Mouse (Mus musculus): Measurements from ENCODE around the gene Ank3. TPM values are rescaled to one million over a fixed set of nuclear protein-coding genes. Genes with fewer than 3 reads are reported as not detected.
A peak's percentile ranks its signal among the peaks of the same experiment; 100 is the strongest.

Ank3 gene
- polyA plus RNA-seq, 1 experiment from 2014 or later, result 21.9 TPM

- ATAC-seq, result no peak
- H3K27me3 ChIP-seq (replicated peaks), result no peaks in the 10 kb centered on the region
- H3K4me1 ChIP-seq (replicated peaks), result no peaks in the 10 kb centered on the region
- no peaks in the 10 kb centered on the region for H3K9me3 ChIP-seq
- 72% methylated on average over 3 of the region's 3 CpGs for WGBS
- no peak overlapping the region for H3K4me2 ChIP-seq (replicated peaks)
- no peak overlapping the region for H3K4me3 ChIP-seq (replicated peaks)
- no peaks in the 10 kb centered on the region for H3K36me3 ChIP-seq
- H3K27ac ChIP-seq, result no peak overlapping the region
- no peak overlapping the region for H3K9ac ChIP-seq
Measured at GRCm38 (mm10) chr10:69795656-69796055, 397.1 kb downstream of the Ank3 start.

GRCm38 (mm10) chr10:69796421-69796886 lies 397.9 kb downstream of the Ank3 start:
- Histone ChIP-seq H3K36me3 (no peaks in the 10 kb centered on the region), H3K27me3 (replicated peaks) (no peaks in the 10 kb centered on the region), H3K4me2 (replicated peaks) (no peak overlapping the region), H3K27ac (no peak overlapping the region), H3K4me3 (replicated peaks) (no peak overlapping the region), H3K4me1 (replicated peaks) (no peaks in the 10 kb centered on the region), H3K9ac (no peak overlapping the region), H3K9me3 (no peaks in the 10 kb centered on the region)
- WGBS, result 49% methylated on average over 8 of the region's 8 CpGs
- no peak for ATAC-seq

- no peaks in the 10 kb centered on the region for H3K36me3 ChIP-seq
- no peak overlapping the region for H3K4me3 ChIP-seq (replicated peaks)
- no peak overlapping the region for H3K4me2 ChIP-seq (replicated peaks)
- no peaks in the 10 kb centered on the region for H3K4me1 ChIP-seq (replicated peaks)
- no peak overlapping the region for H3K27ac ChIP-seq
- no peaks in the 10 kb centered on the region for H3K27me3 ChIP-seq (replicated peaks)
- WGBS, result 80% methylated on average over 14 of the region's 14 CpGs
- no peaks in the 10 kb centered on the region for H3K9me3 ChIP-seq
- no peak for ATAC-seq
- no peak overlapping the region for H3K9ac ChIP-seq
Measured at GRCm38 (mm10) chr10:69803135-69803756, 404.7 kb downstream of the Ank3 start.

- Histone ChIP-seq H3K9me3 (no peaks in the 10 kb centered on the region), H3K27me3 (replicated peaks) (no peaks in the 10 kb centered on the region), H3K36me3 (no peaks in the 10 kb centered on the region), H3K9ac (no peak overlapping the region), H3K4me1 (replicated peaks) (no peaks in the 10 kb centered on the region), H3K4me2 (replicated peaks) (no peak overlapping the region), H3K27ac (no peak overlapping the region), H3K4me3 (replicated peaks) (no peak overlapping the region)
- 66% methylated on average over 6 of the region's 6 CpGs for WGBS
- no peak for ATAC-seq
Measured at GRCm38 (mm10) chr10:69804613-69805012, 406.0 kb downstream of the Ank3 start.

- H3K27me3 ChIP-seq (replicated peaks), result no peaks in the 10 kb centered on the region
- no peaks in the 10 kb centered on the region for H3K36me3 ChIP-seq
- H3K4me1 ChIP-seq (replicated peaks), result no peaks in the 10 kb centered on the region
- no peak overlapping the region for H3K9ac ChIP-seq
- no peaks in the 10 kb centered on the region for H3K9me3 ChIP-seq
- H3K27ac ChIP-seq, result no peak overlapping the region
- 92% methylated on average over 8 of the region's 8 CpGs for WGBS
- H3K4me3 ChIP-seq (replicated peaks), result no peak overlapping the region
- H3K4me2 ChIP-seq (replicated peaks), result no peak overlapping the region
- ATAC-seq, result no peak
Measured at GRCm38 (mm10) chr10:69810785-69811184, 412.2 kb downstream of the Ank3 start.

- WGBS, result 43% methylated on average over 6 of the region's 6 CpGs
- Histone ChIP-seq H3K9ac (no peak overlapping the region), H3K27ac (no peak overlapping the region), H3K4me2 (replicated peaks) (no peak overlapping the region), H3K4me1 (replicated peaks) (no peaks in the 10 kb centered on the region), H3K36me3 (no peaks in the 10 kb centered on the region), H3K9me3 (no peaks in the 10 kb centered on the region), H3K27me3 (replicated peaks) (no peaks in the 10 kb centered on the region), H3K4me3 (replicated peaks) (no peak overlapping the region)
- no peak; the same call in 1 of the 2 replicates for ATAC-seq
Measured at GRCm38 (mm10) chr10:69813823-69814522, 415.4 kb downstream of the Ank3 start.

- 94% methylated on average over 7 of the region's 7 CpGs for WGBS
- Histone ChIP-seq H3K9me3 (no peaks in the 10 kb centered on the region), H3K9ac (no peak overlapping the region), H3K4me3 (replicated peaks) (no peak overlapping the region), H3K27me3 (replicated peaks) (no peaks in the 10 kb centered on the region), H3K4me2 (replicated peaks) (no peak overlapping the region), H3K36me3 (no peaks in the 10 kb centered on the region), H3K27ac (no peak overlapping the region), H3K4me1 (replicated peaks) (no peaks in the 10 kb centered on the region)
- ATAC-seq, result no peak
Measured at GRCm38 (mm10) chr10:69821245-69821644, 422.7 kb downstream of the Ank3 start.

- no peak overlapping the region for H3K4me2 ChIP-seq (replicated peaks)
- no peak overlapping the region for H3K9ac ChIP-seq
- WGBS, result 67% methylated on average over 2 of the region's 2 CpGs
- no peak overlapping the region for H3K27ac ChIP-seq
- ATAC-seq, result no peak
- H3K4me3 ChIP-seq (replicated peaks), result no peak overlapping the region
- H3K9me3 ChIP-seq, result no peaks in the 10 kb centered on the region
- H3K36me3 ChIP-seq, result no peaks in the 10 kb centered on the region
- no peaks in the 10 kb centered on the region for H3K4me1 ChIP-seq (replicated peaks)
- no peaks in the 10 kb centered on the region for H3K27me3 ChIP-seq (replicated peaks)
Measured at GRCm38 (mm10) chr10:69828770-69829169, 430.2 kb downstream of the Ank3 start.

GRCm38 (mm10) chr10:69829236-69829635 lies 430.7 kb downstream of the Ank3 start:
- WGBS, result 73% methylated on average over 3 of the region's 3 CpGs
- ATAC-seq, result no peak

GRCm38 (mm10) chr10:69831568-69831967 lies 433.0 kb downstream of the Ank3 start:
- Histone ChIP-seq H3K4me2 (replicated peaks) (no peak overlapping the region), H3K9me3 (no peaks in the 10 kb centered on the region), H3K9ac (no peak overlapping the region), H3K4me3 (replicated peaks) (no peak overlapping the region), H3K27ac (no peak overlapping the region), H3K36me3 (no peaks in the 10 kb centered on the region), H3K27me3 (replicated peaks) (no peaks in the 10 kb centered on the region), H3K4me1 (replicated peaks) (no peaks in the 10 kb centered on the region)
- 87% methylated on average over 7 of the region's 7 CpGs for WGBS
- ATAC-seq, result no peak

More at GRCm38 (mm10) chr10:69829236-69829635, 430.7 kb downstream of the Ank3 start:
- no peak overlapping the region for H3K9ac ChIP-seq
- no peaks in the 10 kb centered on the region for H3K36me3 ChIP-seq
- H3K27me3 ChIP-seq (replicated peaks), result no peaks in the 10 kb centered on the region
- no peaks in the 10 kb centered on the region for H3K9me3 ChIP-seq
- no peak overlapping the region for H3K4me3 ChIP-seq (replicated peaks)
- no peak overlapping the region for H3K27ac ChIP-seq
- no peak overlapping the region for H3K4me2 ChIP-seq (replicated peaks)
- no peaks in the 10 kb centered on the region for H3K4me1 ChIP-seq (replicated peaks)

GRCm38 (mm10) chr10:69832241-69832640 lies 433.7 kb downstream of the Ank3 start:
- Histone ChIP-seq H3K36me3 (no peaks in the 10 kb centered on the region), H3K9me3 (no peaks in the 10 kb centered on the region), H3K4me3 (replicated peaks) (no peak overlapping the region), H3K4me2 (replicated peaks) (no peak overlapping the region), H3K4me1 (replicated peaks) (no peaks in the 10 kb centered on the region), H3K27me3 (replicated peaks) (no peaks in the 10 kb centered on the region), H3K9ac (no peak overlapping the region), H3K27ac (no peak overlapping the region)
- 83% methylated on average over 4 of the region's 4 CpGs for WGBS
- ATAC-seq, result no peak

- H3K9me3 ChIP-seq, result no peaks in the 10 kb centered on the region
- no peak overlapping the region for H3K4me3 ChIP-seq (replicated peaks)
- H3K4me1 ChIP-seq (replicated peaks), result no peaks in the 10 kb centered on the region
- no peak overlapping the region for H3K4me2 ChIP-seq (replicated peaks)
- 90% methylated on average over 7 of the region's 7 CpGs for WGBS
- no peak overlapping the region for H3K9ac ChIP-seq
- H3K27me3 ChIP-seq (replicated peaks), result no peaks in the 10 kb centered on the region
- H3K36me3 ChIP-seq, result no peaks in the 10 kb centered on the region
- ATAC-seq, result no peak
- H3K27ac ChIP-seq, result no peak overlapping the region
Measured at GRCm38 (mm10) chr10:69832822-69833221, 434.2 kb downstream of the Ank3 start.

- 46% methylated on average over 4 of the region's 4 CpGs for WGBS
- Histone ChIP-seq H3K27ac (no peak overlapping the region), H3K4me1 (replicated peaks) (peaks cover under 1% of the 10 kb centered on the region; the same call in 1 of the 2 replicates), H3K9ac (no peak overlapping the region), H3K4me3 (replicated peaks) (no peak overlapping the region), H3K4me2 (replicated peaks) (no peak overlapping the region), H3K9me3 (no peaks in the 10 kb centered on the region), H3K36me3 (no peaks in the 10 kb centered on the region), H3K27me3 (replicated peaks) (no peaks in the 10 kb centered on the region)
- peak; percentile 66 for ATAC-seq
Measured at GRCm38 (mm10) chr10:69834700-69835099, 436.1 kb downstream of the Ank3 start.

Measured in intestine, embryonic 15.5 days (tissue).